Mouse (Mus musculus) hematopoietic stem cell, adult 5-6 weeks (primary cell): ENCODE results near the gene D17H6S53E. TPM values are rescaled to one million over a fixed set of nuclear protein-coding genes. Genes with fewer than 3 reads are reported as not detected.

Experiments used
- ATAC-seq, 2 experiments: fragments of 125-278 bp in 1 of 2; replicated peaks in 1 of 2; 2 replicates each; pipeline ENCODE4 v1.8.0; 2016 to 2017; ENCODE audit warnings: inconsistent platforms in 2 of 2, mild to moderate bottlenecking in 2 of 2, moderate number of reproducible peaks in 2 of 2, low read depth in 1 of 2, moderate TSS enrichment in 1 of 2; ENCODE audit not compliant: low FRiP score in 2 of 2, poor library complexity in 2 of 2, severe bottlenecking in 2 of 2, insufficient read depth in 1 of 2, low TSS enrichment in 1 of 2
- total RNA-seq: library from RNA; stranded (forward); fragments of 172-1452, 232-1000 nt; gene quantifications from 2 replicates; pipeline ENCODE4 v1.2.3, GENCODE M21; 2017

Gene D17H6S53E
- total RNA-seq, 1 experiment from 2014 or later: 6.3 TPM

DNA sequence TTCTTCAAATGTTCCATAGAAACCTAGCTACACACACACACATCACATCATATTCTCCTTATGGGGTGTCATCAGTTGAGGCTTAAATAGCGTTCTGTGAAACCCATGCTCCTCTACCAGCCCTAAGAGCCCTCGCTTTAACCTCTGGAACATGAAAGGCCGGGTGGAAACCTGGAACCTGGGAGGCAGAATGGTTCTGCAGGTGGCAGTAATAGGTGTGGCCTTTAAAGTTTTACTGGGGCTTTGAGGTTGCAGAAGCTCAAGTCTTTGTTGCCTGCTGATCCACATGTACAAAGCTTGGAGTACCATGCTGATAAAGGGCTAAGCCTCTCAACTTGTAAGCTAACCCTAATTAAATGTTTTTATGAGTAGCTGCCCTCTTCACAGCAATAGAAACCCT is 21.2 kb downstream of the D17H6S53E start:
- ATAC-seq: no peak

DNA sequence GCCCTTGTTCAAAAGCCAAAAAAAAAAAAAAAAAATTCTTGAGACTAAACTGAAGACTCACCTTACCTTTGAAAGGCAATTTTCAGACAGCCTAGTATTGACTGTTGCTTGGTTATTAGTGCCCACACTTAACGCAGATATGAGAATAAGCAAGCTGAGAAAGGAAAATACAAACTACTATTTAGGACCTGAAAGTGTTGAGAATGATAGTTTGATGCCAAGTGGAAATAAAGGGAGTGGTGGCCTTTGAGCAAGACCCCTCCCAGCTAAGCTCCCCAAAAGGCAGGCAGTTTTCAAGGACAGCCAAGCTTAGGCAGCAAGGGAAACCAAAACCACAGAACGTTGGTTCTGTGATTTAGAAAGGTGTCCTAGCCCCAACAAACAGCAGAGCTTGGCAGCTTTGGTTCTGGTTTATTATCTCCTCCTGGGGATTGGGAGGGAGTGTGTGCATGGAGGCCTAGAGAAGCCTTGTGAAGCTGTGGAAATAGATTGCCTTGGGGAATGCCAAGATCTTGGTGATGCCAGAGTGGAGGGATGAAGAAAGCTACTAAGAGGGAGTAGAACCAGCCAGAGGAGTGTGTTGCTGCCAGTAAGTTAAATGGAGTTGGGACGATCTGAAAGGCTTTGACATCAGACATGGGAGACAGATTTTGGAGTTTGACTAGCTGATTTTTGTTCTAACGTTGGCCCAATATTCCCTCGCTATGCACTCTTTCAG is 21.9 kb downstream of the D17H6S53E start:
- ATAC-seq: no peak

DNA sequence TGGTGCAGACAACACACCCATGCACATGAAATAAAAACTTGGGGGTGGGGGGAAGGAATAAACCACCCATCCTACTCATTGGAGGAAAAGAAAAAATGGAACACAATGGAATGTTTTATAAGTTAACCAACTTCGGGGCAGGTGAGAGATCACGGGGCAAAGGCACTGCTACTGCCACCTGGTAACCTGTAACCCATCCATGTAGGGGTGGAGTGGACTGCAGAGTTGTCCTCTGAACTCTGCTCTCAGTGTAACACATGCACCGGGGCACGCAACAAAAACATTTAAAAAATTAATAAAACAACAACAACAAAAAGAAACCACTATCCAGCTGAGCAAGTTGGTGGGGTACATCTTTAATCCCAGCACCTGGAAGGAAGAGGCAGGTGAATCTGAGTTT is 25.9 kb downstream of the D17H6S53E start:
- ATAC-seq: no peak

DNA sequence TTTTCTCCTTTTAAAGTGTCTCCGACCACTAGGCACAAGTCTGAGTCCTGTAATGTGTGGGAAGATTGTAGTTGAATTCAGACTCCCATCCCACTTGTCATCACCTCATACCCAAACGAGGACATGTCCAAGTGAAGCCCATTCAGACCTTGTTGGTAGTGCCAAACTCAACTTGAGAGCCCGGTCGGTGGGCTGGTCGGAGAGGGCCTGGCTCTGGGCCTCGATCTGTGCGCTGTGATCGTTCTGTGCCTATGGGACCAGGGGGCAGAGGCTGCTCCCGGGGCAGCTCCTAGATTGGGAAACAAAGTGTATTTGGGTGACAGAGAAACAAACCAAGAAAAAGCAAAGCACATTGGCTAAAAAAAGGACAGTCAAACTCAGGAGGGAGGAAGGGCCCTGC is 26.9 kb downstream of the D17H6S53E start:
- no peak for ATAC-seq

DNA sequence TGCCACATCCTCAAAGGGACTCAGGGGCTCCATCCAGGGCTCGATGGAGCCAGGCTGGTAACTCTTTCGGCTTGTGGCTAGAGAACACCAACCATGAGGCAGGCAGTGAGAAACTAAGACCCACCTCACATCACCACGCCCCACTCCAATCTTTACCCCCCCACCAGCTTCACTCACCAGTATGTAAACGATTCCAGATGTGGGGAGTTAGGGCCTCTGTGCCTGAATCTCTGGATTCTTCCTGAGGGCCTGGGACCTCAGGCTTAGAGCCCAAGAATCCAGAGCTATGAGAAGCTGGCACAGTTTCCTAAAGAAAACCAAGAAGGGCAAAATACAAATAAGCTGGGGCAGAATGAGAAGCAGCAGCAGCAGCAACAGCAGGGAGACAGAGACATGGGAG is 27.8 kb downstream of the D17H6S53E start:
- no peak for ATAC-seq

DNA sequence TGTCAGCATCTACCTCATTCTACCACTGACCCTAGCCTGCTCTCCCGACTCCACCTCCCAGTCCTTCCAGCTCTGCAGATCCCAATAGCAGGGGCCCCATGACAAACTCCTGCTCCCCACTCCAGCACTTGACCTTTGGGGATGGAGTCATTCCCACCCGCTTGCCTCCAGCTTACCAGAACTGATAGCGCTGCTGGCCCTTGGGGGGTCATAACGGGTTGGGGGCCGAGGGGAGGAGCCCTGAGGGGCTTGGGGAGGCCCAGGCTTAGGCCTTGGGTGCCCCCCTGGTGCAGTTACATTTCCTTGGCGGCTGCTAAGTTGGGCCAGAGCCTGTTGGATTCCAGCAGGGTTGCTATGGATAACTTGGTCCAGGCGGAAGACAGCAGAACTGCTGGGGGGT is 28.4 kb downstream of the D17H6S53E start:
- no peak for ATAC-seq

DNA sequence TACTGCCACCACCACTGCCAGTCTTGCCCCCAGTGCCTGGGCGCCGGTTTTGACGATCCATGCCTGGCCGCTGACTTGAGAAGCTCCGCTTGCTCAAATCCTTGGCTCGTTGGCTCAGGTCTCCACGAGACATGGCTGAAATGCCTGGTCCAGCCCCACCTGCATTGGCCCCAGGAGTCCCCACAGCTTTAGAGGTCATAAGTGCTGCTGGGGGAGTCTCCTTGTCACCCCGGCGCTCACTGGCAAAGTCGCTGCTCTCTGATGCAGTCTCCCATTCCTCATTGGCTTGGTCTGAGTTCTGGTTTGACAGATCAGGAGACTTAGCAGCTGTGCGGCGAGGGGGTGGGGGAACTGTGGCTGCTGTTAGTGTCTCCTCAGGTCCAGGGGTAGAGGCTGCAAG is 29.3 kb downstream of the D17H6S53E start:
- ATAC-seq: no peak

DNA sequence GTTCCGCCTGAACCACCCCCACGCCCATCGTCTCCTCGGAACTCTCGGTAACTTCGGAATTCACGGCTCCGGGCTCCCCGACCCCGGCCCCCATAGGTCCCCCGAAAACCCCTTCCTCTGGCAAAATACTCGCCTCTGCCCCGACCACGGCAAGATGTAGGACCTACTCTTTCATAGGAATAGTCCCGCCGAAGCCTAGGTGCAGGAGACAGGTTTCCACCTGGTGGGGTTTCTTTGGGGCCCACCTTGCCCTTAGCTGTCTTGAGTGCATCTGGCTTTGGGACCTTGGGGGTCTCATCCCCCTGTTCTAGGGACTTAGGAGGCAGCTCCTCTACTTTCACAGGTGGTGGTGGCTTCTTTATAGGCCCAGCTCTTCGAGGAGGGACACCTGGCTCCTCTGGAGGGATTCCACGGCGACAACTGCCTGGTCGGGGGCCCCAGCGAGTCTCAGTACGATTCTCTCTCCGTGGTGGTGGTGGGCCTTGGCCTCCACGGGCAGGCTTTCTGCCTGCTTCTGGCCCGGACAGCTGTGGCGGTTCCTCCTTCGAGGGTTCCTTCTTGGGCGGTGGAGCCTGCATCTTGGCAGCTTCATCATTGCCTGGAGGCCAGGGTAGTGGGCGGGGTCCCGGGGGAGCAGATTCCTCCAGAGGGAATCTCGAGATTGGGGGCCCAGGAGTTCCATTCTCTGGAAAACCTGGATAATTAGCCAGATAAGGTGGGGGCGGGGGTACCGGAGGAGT is 30.5 kb downstream of the D17H6S53E start:
- ATAC-seq: no peak

DNA sequence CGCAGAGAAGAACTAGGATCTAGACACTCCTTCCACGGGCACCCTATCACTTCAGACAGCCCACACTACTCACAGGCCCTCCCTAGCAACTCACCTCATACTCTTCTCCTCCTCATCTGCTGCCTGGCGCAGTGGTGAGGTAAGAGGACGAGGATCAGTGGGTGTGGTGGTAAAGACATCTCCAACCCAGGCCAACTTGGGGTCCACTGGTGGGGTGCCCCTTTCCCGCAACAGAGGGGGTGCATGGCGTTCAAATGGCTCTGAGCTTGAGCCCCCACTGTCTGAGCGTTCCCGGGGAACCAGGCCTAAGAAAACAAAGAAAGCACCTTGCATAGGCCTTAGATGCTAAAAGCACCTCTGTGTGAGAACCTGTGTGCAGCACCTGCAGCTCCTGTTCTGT is 31.1 kb downstream of the D17H6S53E start:
- ATAC-seq: no peak

DNA sequence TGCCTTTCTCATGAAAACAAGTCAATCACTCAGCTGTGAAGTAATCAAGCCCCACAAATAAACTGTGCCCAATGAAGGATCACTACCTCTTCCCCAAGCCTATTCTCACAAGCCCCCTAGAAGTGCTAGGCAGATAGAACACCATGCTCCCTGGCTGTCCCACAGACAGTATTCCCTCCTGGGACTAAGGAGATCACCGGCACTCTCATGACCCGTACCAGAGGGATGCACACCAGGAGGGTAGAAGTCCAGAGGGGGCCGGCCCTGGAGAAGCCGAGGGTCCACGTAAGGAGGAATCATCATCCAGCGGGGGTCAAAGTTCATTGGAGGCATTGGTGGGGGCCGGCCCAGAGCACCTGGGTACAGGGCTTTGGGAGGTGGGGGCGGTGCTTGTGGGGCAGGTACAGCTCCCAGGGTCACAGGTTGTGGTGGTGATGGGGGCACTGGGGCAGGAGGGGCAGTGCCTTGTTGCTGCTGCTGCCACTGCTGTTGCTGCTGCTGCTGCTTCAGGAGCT is 31.5 kb downstream of the D17H6S53E start:
- ATAC-seq: no peak

DNA sequence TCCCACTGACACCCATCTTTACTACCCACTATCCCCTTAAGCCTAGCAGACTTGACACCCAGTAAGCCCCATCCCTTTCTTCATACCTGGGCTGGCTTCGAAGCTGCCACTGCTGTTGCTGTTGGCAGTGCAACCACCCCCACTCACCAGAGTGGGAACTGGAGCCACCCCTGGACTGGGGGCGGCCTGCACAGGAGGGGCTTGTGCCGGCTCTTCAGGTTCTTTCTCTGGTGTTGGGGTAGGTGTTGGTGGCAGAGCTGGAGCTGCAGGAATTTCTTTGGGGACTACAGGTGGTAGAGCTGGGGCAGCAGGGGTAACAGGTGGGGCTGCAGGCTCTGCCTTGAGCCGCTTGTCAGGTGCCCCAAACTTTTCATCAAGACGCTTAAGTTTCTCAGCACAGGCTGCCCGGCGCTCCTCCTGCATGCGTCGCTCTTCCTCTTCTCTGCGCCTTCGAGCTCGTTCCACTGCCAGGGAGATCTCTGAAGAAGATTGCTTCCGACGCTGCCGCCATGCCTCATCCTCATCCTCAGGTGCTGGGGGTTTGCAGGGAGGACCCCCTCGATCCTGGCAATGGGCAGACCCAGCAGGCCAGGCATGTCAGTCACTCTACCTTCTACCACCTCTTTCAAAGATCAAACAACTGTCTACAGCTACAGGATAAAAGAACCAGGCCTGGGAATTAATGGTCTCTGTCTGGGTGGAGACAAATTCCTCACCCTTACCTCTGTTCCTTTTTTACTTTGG is 32.8 kb downstream of the D17H6S53E start:
- ATAC-seq: no peak

DNA sequence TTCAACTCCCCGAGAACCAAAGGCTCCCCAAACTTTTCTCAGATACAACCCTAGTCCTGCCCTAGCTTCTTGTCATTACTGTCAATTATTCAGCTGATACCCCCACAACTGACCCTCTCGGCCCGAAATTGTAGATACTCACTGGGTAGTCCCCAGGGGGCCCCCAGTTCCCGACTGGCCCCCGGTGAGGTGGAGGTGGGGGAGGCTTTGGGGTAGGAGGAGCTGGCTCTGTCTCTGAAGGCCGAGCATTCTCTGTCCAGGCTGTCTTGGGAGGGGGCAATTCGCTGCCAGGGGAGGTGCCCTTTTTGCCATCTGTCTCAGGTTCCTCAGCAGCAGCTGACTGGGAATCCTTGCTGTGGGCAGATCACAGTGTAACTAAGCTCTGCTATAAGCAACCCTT is 33.5 kb downstream of the D17H6S53E start:
- no peak for ATAC-seq

DNA sequence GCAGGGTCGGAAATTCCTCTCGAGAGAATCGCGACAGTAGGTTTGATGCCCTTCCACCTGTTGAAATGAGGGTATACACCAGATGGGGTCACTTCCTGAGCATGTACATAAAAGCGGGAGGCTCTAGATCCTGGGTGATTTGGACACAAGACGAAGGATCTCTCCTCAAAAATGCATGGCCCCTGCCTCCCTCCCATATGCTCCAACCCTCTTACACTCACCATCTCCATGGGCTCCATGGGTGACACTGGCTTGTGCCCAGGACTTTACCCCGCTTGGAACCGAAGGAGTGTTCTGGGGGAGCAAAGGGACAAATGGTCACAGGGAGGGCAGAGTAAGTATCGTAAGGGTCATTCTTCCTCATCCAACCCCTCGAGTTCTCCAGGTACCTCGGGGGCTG is 35.2 kb downstream of the D17H6S53E start:
- no peak for ATAC-seq

DNA sequence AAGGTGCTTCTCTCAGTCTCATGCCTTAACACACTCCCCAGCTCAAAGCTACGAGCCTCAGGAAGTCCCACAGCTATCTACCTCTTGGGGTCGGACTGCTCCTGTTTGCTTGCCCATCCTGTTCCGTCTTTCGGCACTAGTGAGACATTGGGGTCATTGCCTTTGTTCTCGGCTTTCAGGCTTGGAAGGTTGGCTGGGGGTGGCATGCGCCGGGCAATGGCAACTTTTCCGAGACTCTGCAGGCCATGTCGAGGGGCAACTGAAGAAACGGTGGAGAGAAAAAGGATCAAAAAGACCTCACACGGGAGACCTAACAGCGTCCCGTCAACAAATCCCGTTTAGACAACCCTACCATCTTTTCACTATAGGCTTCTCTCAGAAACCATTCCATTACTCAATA is 35.9 kb downstream of the D17H6S53E start:
- ATAC-seq: no peak

DNA sequence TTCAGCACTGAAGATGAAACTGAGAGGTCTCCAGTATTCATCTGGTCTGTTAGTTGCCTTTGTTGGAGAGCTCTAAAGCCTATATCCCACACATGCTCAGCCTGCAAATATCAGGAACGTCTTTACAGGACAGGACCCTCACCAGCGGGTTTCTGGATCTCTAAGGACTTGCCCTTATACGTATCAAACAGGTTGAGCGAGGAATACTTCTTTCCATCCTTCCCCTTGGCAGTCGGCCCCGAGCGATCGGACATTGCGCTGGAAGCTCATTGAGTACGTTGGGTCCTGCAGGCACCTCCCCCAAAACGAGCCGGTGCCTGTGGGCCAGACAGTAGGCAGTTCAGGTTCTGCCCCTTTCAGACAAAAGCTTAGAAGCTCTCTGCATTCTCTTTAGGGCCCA is 36.6 kb downstream of the D17H6S53E start:
- no peak for ATAC-seq

DNA sequence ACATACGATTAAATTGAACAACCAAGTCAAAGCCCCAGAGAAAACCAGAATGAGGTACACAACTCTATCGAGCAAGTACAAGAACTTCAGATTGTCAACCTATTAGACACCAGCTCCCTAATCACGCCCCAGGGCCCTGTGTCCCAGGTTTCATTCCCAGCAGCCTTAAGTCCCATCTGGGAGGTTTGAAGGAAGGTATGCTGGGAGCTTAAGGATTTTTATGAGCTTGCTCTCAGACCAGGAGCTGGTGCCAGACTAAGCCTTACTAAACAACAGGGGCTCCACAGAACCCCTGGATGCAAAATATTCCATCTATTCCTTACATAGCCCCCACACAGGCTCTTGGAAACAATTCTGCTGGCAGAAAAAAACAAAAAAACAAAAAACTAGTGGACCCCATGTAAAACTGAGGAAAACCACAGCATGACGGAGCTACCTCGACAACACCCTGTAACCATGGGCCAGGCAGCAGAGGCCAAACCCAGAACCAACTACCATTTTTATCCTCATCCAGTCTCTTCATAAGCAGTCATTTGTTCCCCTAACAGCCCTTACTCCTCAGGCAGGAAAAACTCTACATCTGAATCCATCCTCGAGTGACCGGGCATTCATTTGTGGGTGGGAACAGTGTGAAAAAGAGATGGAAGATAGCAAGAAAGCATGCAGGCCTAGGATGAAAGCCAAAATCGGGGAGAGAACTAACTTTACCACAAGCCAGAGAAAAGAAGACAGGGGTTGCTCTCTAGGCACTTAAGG is 37.3 kb downstream of the D17H6S53E start:
- ATAC-seq: no peak

DNA sequence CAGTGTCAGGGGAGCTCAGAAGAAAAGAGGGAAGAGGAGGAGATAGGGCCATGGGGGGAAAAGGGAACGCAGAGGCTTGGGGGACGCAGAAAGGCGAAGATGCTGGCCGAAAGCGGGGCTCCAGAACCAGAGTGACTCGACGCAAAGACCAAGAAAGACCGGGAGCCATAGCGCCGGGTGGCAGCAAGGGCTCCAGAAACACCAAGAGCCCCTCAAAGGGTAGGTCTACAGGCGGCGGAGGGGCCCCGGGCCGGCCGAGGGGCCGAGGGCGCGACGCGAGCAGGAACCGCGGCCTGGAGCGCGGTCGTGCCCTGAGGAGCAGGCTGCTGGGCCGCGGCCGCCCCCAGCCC is 38.0 kb downstream of the D17H6S53E start:
- ATAC-seq: no peak
